Mouse (Mus musculus): ENCODE measurements around the gene Cnot11. TPM values are rescaled to one million over a fixed set of nuclear protein-coding genes. Genes with fewer than 3 reads are reported as not detected.
A peak's percentile ranks its signal among the peaks of the same experiment; 100 is the strongest.

Cnot11 gene
- polyA plus RNA-seq, 1 experiment from 2014 or later, result 33.5 TPM

DNA sequence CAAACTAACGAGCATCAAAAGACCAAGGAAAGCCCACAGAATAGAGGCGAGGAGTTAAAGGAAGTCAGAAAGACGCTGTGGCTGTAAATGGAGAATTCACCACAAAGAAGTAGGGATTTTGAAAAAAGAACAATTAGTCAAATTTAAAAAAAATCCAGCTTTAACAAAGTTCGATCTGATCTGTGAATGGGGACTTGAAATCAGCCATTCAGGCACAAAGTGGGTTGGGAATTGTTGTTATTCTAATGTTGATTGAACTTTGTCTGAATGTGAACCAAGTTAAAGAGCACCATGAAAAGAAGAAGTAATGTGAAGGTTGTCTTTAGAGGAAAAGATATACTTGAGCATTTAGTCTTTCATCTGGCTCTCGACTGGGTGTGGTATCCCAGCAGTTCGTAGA, 6.5 kb upstream of the Cnot11 start:
- Histone ChIP-seq H3K4me2 (ENCODE audit: low read depth) (no peak overlapping the region), H3K27me3 (ENCODE audit: control insufficient read depth, insufficient read depth, low read length) (no peaks in the 10 kb centered on the region), H3K27ac (ENCODE audit: low read depth, low read length) (no peak overlapping the region), H3K4me3 (ENCODE audit: low read depth, low read length) (no peak overlapping the region), H3K4me1 (ENCODE audit: control insufficient read depth, insufficient read depth, low read length) (no peaks in the 10 kb centered on the region), H3K9ac (ENCODE audit: low read length) (no peak overlapping the region), H3K36me3 (ENCODE audit: control insufficient read depth, insufficient read depth, low read length) (no peaks in the 10 kb centered on the region), H3K9me3 (ENCODE audit: control insufficient read depth, low read length) (no peaks in the 10 kb centered on the region)
- no peak for ATAC-seq (ENCODE audit: insufficient read depth, low FRiP score, low TSS enrichment)
- no peak for DNase-seq (ENCODE audit: low spot score)
- 46% methylated on average over 6 of the region's 6 CpGs for WGBS

DNA sequence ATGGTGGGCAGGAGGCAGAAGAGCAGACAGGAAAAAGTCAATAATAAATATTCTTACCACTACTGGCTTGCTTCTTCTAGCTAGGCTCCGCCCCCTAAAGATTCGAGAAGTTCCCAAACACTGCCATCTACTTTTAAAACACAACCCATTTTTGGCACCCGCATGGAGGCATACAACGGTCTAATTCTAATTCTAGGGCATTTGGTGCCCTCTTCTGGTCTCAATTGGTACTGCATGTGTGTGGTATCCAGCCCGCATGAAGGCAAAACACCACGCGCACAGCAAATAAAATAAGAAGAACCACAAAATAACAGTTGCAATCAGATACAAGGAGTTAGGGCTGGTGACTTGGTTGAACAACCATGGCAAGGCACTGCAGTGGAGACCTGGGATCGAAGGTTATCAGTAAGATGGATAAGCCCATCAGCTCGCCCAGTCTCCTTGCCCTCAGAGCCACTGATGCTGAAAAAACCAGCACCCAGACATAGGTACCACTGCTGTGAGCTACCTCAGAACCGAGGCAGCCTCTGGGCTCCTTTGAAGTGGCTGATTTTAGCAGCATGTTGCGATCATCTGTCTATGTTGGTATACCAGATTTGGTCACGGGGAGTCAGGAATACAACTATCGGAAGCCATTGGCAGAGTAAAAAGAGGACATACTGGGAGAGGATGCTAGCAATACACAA, 4.4 kb upstream of the Cnot11 start:
- H3K27me3 ChIP-seq (ENCODE audit: control insufficient read depth, insufficient read depth, low read length), result no peaks in the 10 kb centered on the region

DNA sequence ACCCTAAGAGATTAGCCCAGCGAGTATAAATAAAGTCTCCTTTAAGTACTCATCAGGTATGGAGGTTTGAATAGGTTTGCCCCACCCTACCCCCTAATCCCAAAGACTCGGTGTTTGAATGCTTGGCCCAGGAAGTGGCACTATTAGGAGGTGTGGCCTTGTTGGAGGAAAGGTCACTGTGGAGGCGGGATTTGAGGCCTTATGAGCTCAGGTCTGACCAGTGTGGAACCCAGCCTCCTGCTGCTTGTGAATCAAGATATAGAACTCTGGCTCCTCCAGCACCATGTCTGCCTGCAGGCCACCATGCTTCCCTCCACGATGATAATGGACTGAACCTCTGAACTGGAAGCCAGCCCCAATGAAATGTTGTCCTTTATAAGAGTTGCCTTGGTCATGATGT, 3.8 kb upstream of the Cnot11 start:
- H3K27ac ChIP-seq (ENCODE audit: low read depth, low read length), result no peak overlapping the region
- no peak for DNase-seq (ENCODE audit: low spot score)
- no peak overlapping the region for H3K9ac ChIP-seq (ENCODE audit: low read length)
- H3K36me3 ChIP-seq (ENCODE audit: control insufficient read depth, insufficient read depth, low read length), result no peaks in the 10 kb centered on the region
- H3K9me3 ChIP-seq (ENCODE audit: control insufficient read depth, low read length), result no peaks in the 10 kb centered on the region
- no peak overlapping the region for H3K4me3 ChIP-seq (ENCODE audit: low read depth, low read length)
- no peak for ATAC-seq (ENCODE audit: insufficient read depth, low FRiP score, low TSS enrichment)
- H3K4me1 ChIP-seq (ENCODE audit: control insufficient read depth, insufficient read depth, low read length), result 0 out of 2 replicates have a peak, but pooled peaks cover 3% of the 10 kb centered on the region
- WGBS, result 69% methylated on average over 4 of the region's 4 CpGs
- H3K4me2 ChIP-seq (ENCODE audit: low read depth), result no peak overlapping the region
- no peaks in the 10 kb centered on the region for H3K27me3 ChIP-seq (ENCODE audit: control insufficient read depth, insufficient read depth, low read length)

More for the DNA sequence above, 4.4 kb upstream of the Cnot11 start:
- no peak for ATAC-seq (ENCODE audit: insufficient read depth, low FRiP score, low TSS enrichment)
- H3K9ac ChIP-seq (ENCODE audit: low read length), result no peak overlapping the region
- DNase-seq (ENCODE audit: low spot score), result peak; percentile 77
- H3K27ac ChIP-seq (ENCODE audit: low read depth, low read length), result no peak overlapping the region
- no peaks in the 10 kb centered on the region for H3K36me3 ChIP-seq (ENCODE audit: control insufficient read depth, insufficient read depth, low read length)
- no peak overlapping the region for H3K4me3 ChIP-seq (ENCODE audit: low read depth, low read length)
- no peaks in the 10 kb centered on the region for H3K9me3 ChIP-seq (ENCODE audit: control insufficient read depth, low read length)
- WGBS, result 42% methylated on average over 13 of the region's 13 CpGs
- 0 out of 2 replicates have a peak, but pooled peaks cover 3% of the 10 kb centered on the region for H3K4me1 ChIP-seq (ENCODE audit: control insufficient read depth, insufficient read depth, low read length)
- no peak overlapping the region for H3K4me2 ChIP-seq (ENCODE audit: low read depth)

DNA sequence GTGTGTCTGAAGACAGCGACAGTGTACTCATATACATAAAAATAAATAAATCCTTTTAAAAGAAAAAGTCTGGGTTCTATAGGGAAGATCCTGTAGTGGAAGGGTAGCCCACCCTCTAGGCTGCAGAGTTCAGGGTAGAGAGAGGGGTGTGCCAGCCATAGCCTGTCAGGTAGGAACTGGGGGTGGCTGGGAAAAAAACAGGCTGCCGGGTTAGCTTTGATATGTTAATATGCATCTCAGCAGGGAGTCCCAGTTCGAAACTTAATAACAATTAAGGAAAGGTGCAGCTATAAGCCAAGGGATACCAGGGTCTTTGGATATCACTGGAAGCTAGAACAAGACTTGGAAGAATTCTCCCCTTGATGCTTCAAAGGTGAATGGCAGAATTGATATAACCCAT, 875 bp upstream of the Cnot11 start:
- 30% methylated on average over 3 of the region's 3 CpGs for WGBS
- Histone ChIP-seq H3K9me3 (ENCODE audit: control insufficient read depth, low read length) (no peaks in the 10 kb centered on the region), H3K4me3 (ENCODE audit: low read depth, low read length) (no peak overlapping the region), H3K4me1 (ENCODE audit: control insufficient read depth, insufficient read depth, low read length) (peaks cover 12% of the 10 kb centered on the region; the same call in 1 of the 2 replicates), H3K4me2 (ENCODE audit: low read depth) (no peak overlapping the region), H3K27me3 (ENCODE audit: control insufficient read depth, insufficient read depth, low read length) (no peaks in the 10 kb centered on the region), H3K9ac (ENCODE audit: low read length) (no peak overlapping the region), H3K27ac (ENCODE audit: low read depth, low read length) (no peak overlapping the region), H3K36me3 (ENCODE audit: control insufficient read depth, insufficient read depth, low read length) (no peaks in the 10 kb centered on the region; the same call in 1 of the 2 replicates)
- DNase-seq (ENCODE audit: low spot score) (no peak), ATAC-seq (ENCODE audit: insufficient read depth, low FRiP score, low TSS enrichment) (no peak)

DNA sequence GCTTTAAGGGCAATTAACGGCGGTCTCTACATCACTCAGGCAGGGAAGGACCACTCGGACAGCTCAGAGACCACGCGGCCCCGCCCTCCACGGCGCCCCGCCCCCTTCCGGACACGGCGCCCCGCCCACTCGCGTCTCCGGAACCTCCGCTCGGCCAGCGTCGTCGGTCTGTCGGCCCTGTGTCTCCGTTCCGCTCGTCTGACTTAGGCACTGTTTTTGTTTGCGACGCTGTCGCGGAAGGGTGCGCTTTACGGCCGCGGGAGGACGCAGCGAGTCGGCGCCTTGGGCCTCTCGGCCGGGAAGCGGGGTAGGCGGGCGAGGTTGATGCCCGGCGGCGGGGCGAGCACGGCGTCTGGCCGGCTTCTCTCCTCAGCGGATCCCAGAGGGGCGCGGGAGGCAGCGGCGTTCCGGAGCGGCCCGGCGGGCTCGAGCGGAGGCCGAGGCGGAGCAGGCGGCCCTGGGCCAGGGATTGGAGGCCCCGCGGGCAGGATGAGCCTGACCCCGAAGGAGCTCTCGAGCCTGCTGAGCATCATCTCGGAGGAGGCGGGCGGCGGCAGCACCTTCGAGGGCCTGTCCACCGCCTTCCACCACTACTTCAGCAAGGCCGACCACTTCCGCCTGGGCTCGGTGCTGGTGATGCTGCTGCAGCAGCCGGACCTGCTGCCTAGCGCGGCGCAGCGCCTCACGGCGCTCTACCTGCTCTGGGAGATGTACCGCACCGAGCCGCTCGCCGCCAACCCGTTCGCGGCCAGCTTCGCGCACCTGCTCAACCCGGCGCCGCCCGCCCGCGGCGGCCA, 921 bp downstream of the Cnot11 start:
- Histone ChIP-seq H3K4me3 (ENCODE audit: low read depth, low read length) (peak overlapping the region; percentile 94), H3K9ac (ENCODE audit: low read length) (peak overlapping the region; percentile 90), H3K4me2 (ENCODE audit: low read depth) (peak overlapping the region; percentile 85), H3K9me3 (ENCODE audit: control insufficient read depth, low read length) (no peaks in the 10 kb centered on the region), H3K4me1 (ENCODE audit: control insufficient read depth, insufficient read depth, low read length) (peaks cover 12% of the 10 kb centered on the region; the same call in 1 of the 2 replicates), H3K27me3 (ENCODE audit: control insufficient read depth, insufficient read depth, low read length) (no peaks in the 10 kb centered on the region), H3K36me3 (ENCODE audit: control insufficient read depth, insufficient read depth, low read length) (peaks cover 10% of the 10 kb centered on the region), H3K27ac (ENCODE audit: low read depth, low read length) (peak overlapping the region; percentile 87)
- WGBS, result under 1% methylated on average over 91 of the region's 100 CpGs
- DNase-seq (ENCODE audit: low spot score), result peak; percentile 99
- ATAC-seq (ENCODE audit: insufficient read depth, low FRiP score, low TSS enrichment), result peak; percentile 90

DNA sequence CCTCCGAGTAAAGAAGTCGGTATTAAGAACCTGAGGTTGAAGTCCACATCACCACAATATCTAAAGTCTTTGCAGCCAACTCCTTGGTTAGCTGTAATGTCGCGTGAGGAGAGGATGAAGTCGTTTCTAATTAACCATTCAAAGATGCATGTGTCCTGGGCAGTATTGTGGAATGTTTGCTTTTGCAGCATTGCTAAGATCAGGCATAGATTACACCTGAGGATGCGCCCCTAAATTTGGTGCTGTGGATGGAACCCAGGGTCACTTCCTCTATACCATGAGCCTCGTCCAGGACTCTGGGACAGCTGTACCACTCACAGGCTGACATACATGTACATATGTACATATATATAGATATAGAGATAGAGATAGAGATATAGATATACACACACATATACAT, 1.9 kb downstream of the Cnot11 start:
- H3K36me3 ChIP-seq (ENCODE audit: control insufficient read depth, insufficient read depth, low read length), result peaks cover 13% of the 10 kb centered on the region
- no peak for DNase-seq (ENCODE audit: low spot score)
- H3K9me3 ChIP-seq (ENCODE audit: control insufficient read depth, low read length), result no peaks in the 10 kb centered on the region
- peaks cover 12% of the 10 kb centered on the region; the same call in 1 of the 2 replicates for H3K4me1 ChIP-seq (ENCODE audit: control insufficient read depth, insufficient read depth, low read length)
- H3K9ac ChIP-seq (ENCODE audit: low read length), result peak overlapping the region; percentile 90
- H3K4me3 ChIP-seq (ENCODE audit: low read depth, low read length), result peak overlapping the region; percentile 94
- 44% methylated on average over 7 of the region's 7 CpGs for WGBS
- peak overlapping the region; percentile 85 for H3K4me2 ChIP-seq (ENCODE audit: low read depth)
- H3K27me3 ChIP-seq (ENCODE audit: control insufficient read depth, insufficient read depth, low read length), result no peaks in the 10 kb centered on the region
- no peak overlapping the region for H3K27ac ChIP-seq (ENCODE audit: low read depth, low read length)
- ATAC-seq (ENCODE audit: insufficient read depth, low FRiP score, low TSS enrichment), result no peak

DNA sequence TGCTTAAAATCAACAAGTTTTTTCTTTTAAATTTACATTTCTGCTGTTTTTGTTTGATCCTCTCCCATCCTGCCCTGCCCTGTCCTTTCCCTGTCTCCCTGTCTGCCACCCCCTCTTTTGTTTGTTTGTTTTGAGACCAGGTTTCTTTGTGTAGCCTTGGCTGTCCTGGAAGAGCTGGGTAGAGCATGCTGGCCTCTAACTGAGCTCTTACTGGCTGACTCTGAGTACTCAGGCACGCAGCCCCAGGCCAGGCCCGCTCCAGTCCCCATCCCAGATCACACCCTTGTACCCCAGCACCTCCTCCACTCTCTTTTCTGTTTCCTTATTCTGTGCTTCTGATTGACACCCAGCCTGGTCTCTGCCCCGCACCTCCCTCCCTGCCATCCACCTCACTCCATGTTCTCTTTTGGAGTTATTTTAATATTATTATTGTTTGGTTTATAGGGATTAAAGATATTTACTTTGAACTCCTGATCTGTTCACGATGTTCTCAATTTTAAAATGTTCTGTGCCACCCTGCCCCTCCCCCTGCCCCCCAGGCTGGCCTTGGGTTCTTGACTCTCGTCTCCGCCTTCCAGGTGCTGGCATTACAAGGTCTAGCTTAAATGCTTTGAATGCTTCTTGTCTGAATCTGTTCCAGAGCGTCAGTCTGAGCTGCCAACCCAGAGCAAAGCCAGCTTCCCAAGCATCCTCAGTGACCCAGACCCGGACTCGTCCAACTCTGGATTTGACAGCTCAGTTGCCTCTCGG, 3.0 kb downstream of the Cnot11 start:
- Histone ChIP-seq H3K4me2 (ENCODE audit: low read depth) (no peak overlapping the region; the same call in 1 of the 2 replicates), H3K27me3 (ENCODE audit: control insufficient read depth, insufficient read depth, low read length) (no peaks in the 10 kb centered on the region), H3K9me3 (ENCODE audit: control insufficient read depth, low read length) (no peaks in the 10 kb centered on the region), H3K9ac (ENCODE audit: low read length) (no peak overlapping the region), H3K27ac (ENCODE audit: low read depth, low read length) (no peak overlapping the region), H3K4me1 (ENCODE audit: control insufficient read depth, insufficient read depth, low read length) (peaks cover 12% of the 10 kb centered on the region; the same call in 1 of the 2 replicates), H3K4me3 (ENCODE audit: low read depth, low read length) (no peak overlapping the region), H3K36me3 (ENCODE audit: control insufficient read depth, insufficient read depth, low read length) (peaks cover 13% of the 10 kb centered on the region)
- no peak for DNase-seq (ENCODE audit: low spot score)
- ATAC-seq (ENCODE audit: insufficient read depth, low FRiP score, low TSS enrichment), result no peak
- WGBS, result 94% methylated on average over 10 of the region's 10 CpGs

DNA sequence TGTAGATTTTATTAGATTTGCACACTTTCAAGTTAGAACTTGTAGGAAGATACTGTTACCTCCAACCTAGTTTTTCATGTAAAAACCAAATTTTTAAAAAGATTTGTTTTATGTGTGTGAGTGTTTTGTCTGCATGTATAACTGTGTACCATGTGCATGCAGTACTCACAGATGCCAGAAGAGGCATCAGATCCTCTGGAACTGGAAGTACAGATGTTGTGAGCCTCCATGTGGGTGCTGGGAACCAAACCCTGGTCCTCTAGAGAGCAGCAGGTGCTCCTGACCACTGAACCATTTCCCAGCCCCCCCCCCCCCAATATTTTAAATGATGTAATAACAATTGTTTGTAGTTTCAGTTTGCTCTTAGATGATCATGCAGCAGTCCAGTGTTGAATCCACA, 5.8 kb downstream of the Cnot11 start:
- Histone ChIP-seq H3K4me3 (ENCODE audit: low read depth, low read length) (no peak overlapping the region), H3K27ac (ENCODE audit: low read depth, low read length) (no peak overlapping the region), H3K9ac (ENCODE audit: low read length) (no peak overlapping the region), H3K27me3 (ENCODE audit: control insufficient read depth, insufficient read depth, low read length) (no peaks in the 10 kb centered on the region), H3K4me2 (ENCODE audit: low read depth) (no peak overlapping the region), H3K36me3 (ENCODE audit: control insufficient read depth, insufficient read depth, low read length) (peaks cover 14% of the 10 kb centered on the region), H3K9me3 (ENCODE audit: control insufficient read depth, low read length) (no peaks in the 10 kb centered on the region), H3K4me1 (ENCODE audit: control insufficient read depth, insufficient read depth, low read length) (peaks cover 10% of the 10 kb centered on the region; the same call in 1 of the 2 replicates)
- ATAC-seq (ENCODE audit: insufficient read depth, low FRiP score, low TSS enrichment), result no peak
- no peak for DNase-seq (ENCODE audit: low spot score)

All from neural tube, embryonic 11.5 days (tissue).